Mouse (Mus musculus): Measurements from ENCODE around the gene Cstad. TPM values are rescaled to one million over a fixed set of nuclear protein-coding genes. Genes with fewer than 3 reads are reported as not detected.
A peak's percentile ranks its signal among the peaks of the same experiment; 100 is the strongest.

Gene Cstad
- polyA plus RNA-seq, 1 experiment, result not detected

DNA sequence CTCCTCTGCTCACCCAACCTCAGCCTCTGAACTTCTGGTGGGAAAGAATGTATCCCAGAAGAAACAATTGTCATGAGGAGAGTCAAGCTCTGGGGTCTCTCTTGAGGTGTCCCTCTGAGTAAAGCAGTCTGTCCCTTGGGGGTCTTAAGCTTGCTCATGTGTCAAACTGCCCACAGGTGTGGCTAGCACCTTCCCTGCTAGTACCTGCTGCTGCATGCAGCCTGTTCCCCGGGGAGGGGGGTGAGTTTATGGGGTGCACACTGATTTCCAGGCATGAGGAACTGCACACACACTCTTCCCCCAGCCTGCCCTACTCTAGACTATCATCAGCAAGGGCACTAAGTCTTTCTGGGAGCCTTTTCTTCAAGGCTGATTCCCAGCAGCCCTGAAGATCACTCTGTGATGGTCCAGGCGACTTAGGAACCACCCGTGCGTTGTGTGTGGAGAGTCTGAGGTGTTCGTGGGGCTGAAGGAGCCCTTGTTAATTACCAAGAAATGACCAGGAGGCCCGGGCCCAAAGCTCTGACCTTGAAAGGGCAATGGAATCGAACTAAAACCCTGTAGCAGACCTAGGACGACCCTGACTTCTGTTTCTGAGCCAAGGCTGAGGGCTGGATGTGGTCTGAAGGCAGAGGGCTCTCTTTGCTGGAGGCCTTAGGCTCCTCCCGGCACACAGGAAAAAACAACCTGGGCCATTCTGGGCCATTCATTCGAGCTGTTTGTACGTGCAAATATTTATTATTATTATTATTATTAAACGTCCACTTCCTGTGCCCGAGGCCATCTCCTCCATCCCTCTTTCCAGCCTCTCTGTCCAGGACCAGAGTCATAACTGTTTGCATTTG is 62.1 kb downstream of the Cstad start:
- peaks cover 18% of the 10 kb centered on the region for H3K4me1 ChIP-seq (ENCODE audit: control insufficient read depth, insufficient read depth, insufficient read length, low read length)
- H3K4me3 ChIP-seq (ENCODE audit: insufficient read depth, low read depth, low read length), result no peak overlapping the region
- peak overlapping the region; percentile 97 for H3K27ac ChIP-seq (replicated peaks; ENCODE audit: low read depth, low read length)

DNA sequence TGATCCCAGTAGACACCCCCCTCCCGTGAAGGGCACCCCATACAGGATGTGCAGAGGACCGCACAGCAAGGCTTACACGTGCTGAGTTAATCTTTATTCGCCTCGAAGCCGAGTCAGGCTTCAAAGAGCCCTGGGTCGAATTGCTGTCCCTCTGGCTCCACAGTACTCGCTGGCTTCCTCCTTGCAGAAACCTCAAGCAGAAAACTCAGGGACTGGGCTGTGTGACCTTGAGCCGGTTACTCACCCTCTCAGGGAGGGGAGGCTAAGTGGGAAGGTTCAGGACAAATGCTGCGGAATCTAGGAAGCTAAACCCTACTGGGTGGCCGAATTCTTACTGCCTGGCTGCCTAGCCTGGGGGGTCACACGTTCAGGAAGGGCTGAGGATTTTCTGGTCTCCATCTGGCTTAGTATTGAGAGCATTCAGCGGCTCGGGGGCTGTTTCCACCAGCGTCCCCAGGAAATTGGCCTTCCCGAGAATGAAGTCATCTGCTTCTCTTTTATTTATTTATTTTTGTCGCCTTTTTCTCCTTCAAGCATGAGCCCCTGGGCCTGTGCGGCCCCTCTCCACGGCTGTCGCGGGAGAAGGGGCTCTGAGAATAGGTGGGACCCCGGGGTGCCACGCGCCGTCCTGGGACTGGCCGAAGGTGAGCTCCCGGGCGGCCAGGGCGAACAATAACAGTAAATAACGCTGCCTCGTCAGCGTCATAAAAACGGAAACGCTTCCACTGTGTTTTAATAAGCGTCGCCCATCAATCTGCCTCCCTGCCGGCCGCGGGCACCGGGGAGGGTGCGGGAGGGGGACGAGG is 63.0 kb downstream of the Cstad start:
- peaks cover 16% of the 10 kb centered on the region for H3K4me1 ChIP-seq (ENCODE audit: control insufficient read depth, insufficient read depth, insufficient read length, low read length)
- peak overlapping the region; percentile 57 for H3K4me3 ChIP-seq (ENCODE audit: insufficient read depth, low read depth, low read length)
- H3K27ac ChIP-seq (replicated peaks; ENCODE audit: low read depth, low read length), result peak overlapping the region; percentile 97

DNA sequence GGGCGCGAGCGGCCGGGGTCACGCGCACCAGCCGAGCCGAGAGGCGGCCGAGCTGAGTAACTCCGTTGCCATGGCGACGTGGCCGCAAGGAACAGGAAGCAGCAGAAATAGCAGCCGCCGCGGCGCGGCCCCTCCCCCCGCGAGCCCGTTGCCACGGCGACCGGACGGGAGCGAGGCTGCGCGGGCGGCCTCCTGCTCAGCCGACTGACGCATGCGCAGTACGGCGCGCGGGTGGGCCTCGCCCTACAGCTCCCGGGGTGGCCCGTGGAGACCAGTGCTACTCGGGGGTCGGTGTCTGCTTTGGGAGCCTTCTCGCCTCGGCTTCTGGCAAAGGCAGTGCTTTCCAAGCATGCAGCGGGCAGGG is 63.6 kb downstream of the Cstad start:
- Histone ChIP-seq H3K4me3 (ENCODE audit: insufficient read depth, low read depth, low read length) (peak overlapping the region; percentile 57), H3K27ac (replicated peaks; ENCODE audit: low read depth, low read length) (peak overlapping the region; percentile 97), H3K4me1 (ENCODE audit: control insufficient read depth, insufficient read depth, insufficient read length, low read length) (peaks cover 15% of the 10 kb centered on the region)

Other genes starting within 250 kb of the Cstad start
- 66.4 and 76.9 TPM in 2 replicates for gene Sh3glb2, start 235.7 kb upstream of the Cstad start, polyA plus RNA-seq (2012; ENCODE audit: insufficient read depth, insufficient read length, missing spikeins)
- gene Miga2, start 230.8 kb upstream of the Cstad start, polyA plus RNA-seq (2012; ENCODE audit: insufficient read depth, insufficient read length, missing spikeins), result 77.1 and 78.5 TPM in 2 replicates
- gene Dolpp1, start 202.8 kb upstream of the Cstad start, polyA plus RNA-seq (2012; ENCODE audit: insufficient read depth, insufficient read length, missing spikeins), result 10.4 and 13.8 TPM in 2 replicates
- 378 and 560 TPM in 2 replicates for gene Crat, start 179.2 kb upstream of the Cstad start, polyA plus RNA-seq (2012; ENCODE audit: insufficient read depth, insufficient read length, missing spikeins)
- 83.8 and 94.3 TPM in 2 replicates for gene Ptpa, start 179.0 kb upstream of the Cstad start, polyA plus RNA-seq (2012; ENCODE audit: insufficient read depth, insufficient read length, missing spikeins)
- gene Ier5l, start 120.8 kb upstream of the Cstad start, polyA plus RNA-seq (2012; ENCODE audit: insufficient read depth, insufficient read length, missing spikeins), result 2.5 and 3.5 TPM in 2 replicates
- gene 1700001O22Rik, start 208.6 kb downstream of the Cstad start, polyA plus RNA-seq (2012; ENCODE audit: insufficient read depth, insufficient read length, missing spikeins), result not detected in 2 replicates
- gene Ntmt1, start 212.8 kb downstream of the Cstad start, polyA plus RNA-seq (2012; ENCODE audit: insufficient read depth, insufficient read length, missing spikeins), result 14.6 and 22.2 TPM in 2 replicates
- gene Asb6, start 235.3 kb downstream of the Cstad start, polyA plus RNA-seq (2012; ENCODE audit: insufficient read depth, insufficient read length, missing spikeins), result 4.3 and 5.6 TPM in 2 replicates
- not detected in 2 replicates for gene Prrx2, start 239.9 kb downstream of the Cstad start, polyA plus RNA-seq (2012; ENCODE audit: insufficient read depth, insufficient read length, missing spikeins)